Mouse (Mus musculus): ENCODE measurements around the gene Ppp1r27. TPM values are rescaled to one million over a fixed set of nuclear protein-coding genes. Genes with fewer than 3 reads are reported as not detected.
"Not testable (repeated sequence)": the region's sequence is repeated elsewhere in the genome, so short reads cannot be mapped to it uniquely, and the experiment has no call there.

Ppp1r27 gene
- total RNA-seq, 2 experiments from 2014 or later, result 7.1 to 21.8 TPM

GRCm38 (mm10) chr11:120515611-120516010 is 35.3 kb downstream of the Ppp1r27 start:
- DNase-seq, result peak; percentile 94

DNA sequence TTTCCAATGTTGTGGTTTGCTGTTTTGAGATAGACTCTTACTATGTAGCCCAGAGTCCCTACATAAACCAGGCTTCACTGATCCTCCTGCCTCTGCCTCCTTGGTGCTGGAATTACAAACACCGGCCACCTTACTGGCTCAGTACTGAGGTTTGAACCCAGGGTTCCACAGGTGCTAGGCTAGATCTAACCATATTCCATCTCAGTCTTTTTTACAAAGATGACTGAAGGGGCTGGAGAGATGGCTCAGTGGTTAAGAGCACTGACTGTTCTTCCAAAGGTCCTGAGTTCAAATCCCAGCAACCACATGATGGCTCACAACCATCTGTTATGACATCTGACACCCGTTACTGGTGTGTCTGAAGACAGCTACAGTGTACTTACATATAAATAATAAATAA is 36.7 kb downstream of the Ppp1r27 start:
- DNase-seq, result not testable (repeated sequence)

- peak; percentile 72 for DNase-seq
Observed at GRCm38 (mm10) chr11:120512790-120513453, 38.0 kb downstream of the Ppp1r27 start.

GRCm38 (mm10) chr11:120510375-120511030 is 40.4 kb downstream of the Ppp1r27 start:
- DNase-seq, result no peak

DNA sequence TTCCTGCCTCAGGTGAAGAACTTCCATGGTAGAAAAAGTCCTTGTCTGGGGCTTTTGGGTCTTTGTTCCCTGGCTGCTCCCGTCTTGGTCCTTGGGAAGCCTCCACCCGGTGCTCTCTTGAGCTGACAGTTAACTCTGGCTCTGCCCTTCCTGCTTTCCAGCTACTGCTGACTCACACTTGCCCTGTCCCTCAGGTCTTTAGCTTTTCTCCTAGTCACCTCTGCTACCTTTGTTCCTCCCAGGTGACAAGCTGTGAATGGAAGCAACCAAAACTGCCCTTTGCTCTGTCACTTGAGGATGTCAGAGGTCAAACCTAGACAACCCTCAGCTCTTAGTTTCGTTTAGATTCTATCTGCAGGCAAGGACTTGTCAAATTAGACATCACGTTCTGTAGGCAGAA is 41.0 kb downstream of the Ppp1r27 start:
- no peak for DNase-seq

DNA sequence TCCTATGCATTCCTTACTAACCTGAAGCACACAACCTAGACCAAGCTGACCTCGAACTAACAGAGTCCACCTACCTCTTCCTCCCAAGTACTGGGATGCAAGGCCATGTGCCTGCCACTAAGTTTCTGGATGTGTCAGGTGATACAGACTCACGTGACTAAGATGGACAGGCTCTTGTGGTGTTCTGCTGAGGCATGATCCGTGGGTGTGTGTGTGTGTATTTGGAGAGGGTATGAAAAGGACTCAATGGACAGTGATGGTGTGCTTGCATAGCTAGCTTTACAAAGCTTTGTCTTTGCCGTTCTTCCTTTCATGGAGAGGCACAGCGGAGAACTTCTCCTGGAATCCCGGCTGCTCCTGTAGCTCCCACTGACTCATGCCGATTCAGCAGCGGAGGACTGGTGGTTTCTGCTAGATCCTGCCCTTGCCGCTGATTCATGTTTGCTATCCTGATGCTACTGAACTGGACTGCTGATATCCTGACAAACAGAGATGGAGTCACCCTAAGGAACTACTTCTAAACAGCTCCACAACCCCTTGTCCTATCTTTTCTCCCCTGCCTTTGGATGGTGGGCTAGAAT is 42.6 kb downstream of the Ppp1r27 start:
- DNase-seq, result no peak

DNA sequence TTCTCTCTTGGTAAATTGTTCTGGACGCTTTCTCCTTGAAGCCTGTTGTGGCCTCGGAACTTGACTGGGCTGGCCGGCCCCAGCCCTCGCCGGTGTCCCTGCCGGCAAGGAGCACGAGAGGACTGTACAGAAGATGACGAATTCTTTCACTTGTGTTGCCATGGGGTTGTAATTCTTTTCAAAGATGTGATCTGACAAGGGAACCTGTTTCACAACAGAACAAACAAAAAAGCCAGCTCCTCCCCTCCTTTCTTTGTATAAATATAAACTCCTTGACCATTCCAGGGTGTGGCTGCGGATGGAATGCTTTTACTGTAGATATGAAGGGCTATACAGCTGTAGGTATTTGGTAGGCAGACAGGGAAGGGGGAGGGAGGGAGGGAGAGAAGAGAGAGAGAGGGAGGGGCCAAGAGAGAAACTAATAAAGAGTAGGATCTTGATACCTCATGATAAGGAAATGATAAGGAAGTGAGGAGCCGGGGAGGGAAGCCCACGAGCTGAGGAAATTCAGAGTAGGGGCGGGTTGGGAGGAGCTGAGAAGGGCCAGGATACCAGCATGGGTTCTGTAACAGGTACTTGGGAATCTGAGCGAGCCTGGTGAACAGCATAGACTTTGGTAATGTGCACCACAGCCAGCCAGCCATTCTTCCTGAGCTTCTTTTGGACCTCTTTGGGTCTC is 43.2 kb downstream of the Ppp1r27 start:
- no peak for DNase-seq

- DNase-seq, result no peak
Observed at GRCm38 (mm10) chr11:120506899-120507298, 44.0 kb downstream of the Ppp1r27 start.

DNA sequence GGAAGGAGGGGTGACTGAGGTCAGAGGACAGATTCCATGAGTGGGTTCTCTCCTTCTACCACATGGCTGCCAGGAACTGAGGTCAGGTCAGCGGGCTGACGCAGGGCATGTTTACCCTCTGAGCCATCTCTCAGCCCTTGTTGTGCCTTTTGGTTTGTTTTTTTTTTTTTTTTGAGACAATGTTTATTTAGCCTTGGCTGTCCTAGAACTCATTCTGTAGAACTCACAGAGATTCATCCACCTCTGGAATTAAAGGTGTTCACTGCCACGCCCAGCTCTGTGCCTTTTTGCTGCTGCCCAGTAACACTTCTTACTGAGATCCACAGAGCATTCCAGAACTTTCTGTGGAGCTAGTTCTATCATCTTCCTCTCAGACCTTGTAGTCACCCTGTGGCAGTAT is 45.3 kb downstream of the Ppp1r27 start:
- no peak for DNase-seq

DNA sequence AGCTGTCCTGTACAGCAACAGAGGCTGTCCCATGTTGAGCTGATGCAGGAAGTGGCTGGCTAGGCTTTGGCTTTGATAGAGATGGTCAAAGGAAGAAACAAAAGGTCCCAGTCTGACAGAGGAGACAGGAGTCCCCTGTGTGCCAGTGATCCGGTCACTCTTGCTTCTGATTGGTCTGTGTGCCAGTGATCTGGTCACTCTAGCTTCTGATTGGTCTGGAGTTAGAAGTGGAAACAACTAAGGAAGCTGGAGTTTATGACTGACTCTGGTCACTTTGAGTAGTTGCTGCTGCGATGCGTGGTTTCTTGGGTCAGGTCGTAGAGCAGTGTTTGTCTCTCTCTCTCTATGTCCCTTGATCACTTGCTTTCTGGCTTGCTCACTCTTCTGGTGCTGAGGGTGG is 49.2 kb downstream of the Ppp1r27 start:
- no peak for DNase-seq

DNA sequence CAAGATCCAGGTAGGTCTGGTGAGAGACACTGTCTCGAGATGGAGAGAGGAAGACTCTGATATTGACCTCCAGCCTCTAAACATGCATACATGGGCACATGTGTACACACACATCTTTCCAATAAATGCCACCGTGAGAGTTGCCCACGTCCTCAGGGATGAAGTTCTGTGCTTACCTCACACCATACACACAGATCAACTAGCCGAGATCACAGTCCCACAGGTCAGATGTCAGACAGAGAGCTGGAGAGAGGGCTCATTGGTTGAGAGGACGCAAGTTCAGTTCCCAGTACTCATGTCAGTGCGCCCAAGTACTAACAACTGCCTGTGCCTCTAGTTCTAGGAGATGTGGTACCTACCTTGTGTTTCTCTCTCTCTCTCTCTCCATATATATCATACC is 49.9 kb downstream of the Ppp1r27 start:
- DNase-seq, result no peak

DNA sequence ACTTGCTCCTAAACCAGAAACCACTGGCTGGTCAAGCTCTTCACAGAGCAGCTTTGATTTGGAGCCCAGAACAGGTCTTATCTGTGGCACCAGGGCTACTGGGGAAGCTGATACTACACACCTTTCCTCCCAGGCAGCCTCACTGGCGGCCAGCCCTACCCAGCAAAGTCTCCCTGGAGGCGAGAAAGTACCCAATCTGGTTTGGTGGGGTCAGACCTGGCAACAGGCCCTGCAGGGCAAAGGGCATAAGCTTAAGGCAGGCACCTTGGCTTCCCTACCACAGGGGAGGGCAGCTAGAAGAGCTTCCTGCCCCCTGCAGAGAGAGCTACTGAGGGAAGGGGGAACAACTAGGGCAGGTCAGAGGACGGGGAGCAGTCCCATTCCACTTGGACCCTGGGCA is 50.6 kb downstream of the Ppp1r27 start:
- DNase-seq, result peak; percentile 51

Other genes starting within 250 kb of the Ppp1r27 start
- gene Actg1, start 202.6 kb downstream of the Ppp1r27 start, total RNA-seq (2021), result 100 to 1,000 TPM; 954 to 956 TPM
- under 1 TPM; 0.15 to 0.45 TPM for gene Fscn2, start 189.6 kb downstream of the Ppp1r27 start, total RNA-seq (2021)
- gene Faap100, start 172.4 kb downstream of the Ppp1r27 start, total RNA-seq (2021), result 10 to 100 TPM; 19.5 to 26.4 TPM
- gene Nploc4, start 113.4 kb downstream of the Ppp1r27 start, total RNA-seq (2021), result 10 to 100 TPM; 59.7 to 67.0 TPM
- 1 to 10 TPM in 1 of 2 experiments, under 1 TPM in 1; 0.30 to 2.6 TPM for gene Tspan10, start 108.5 kb downstream of the Ppp1r27 start, total RNA-seq (2021)
- under 1 TPM in 1 of 2 experiments, not detected in 1; 0.94 TPM for gene Pde6g, start 97.6 kb downstream of the Ppp1r27 start, total RNA-seq (2021)
- 10 to 100 TPM; 59.0 to 82.0 TPM for gene Oxld1, start 93.1 kb downstream of the Ppp1r27 start, total RNA-seq (2021)
- 10 to 100 TPM; 16.1 to 18.8 TPM for gene Ccdc137, start 93.0 kb downstream of the Ppp1r27 start, total RNA-seq (2021)
- gene Arl16, start 83.5 kb downstream of the Ppp1r27 start, total RNA-seq (2021), result 10 to 100 TPM; 20.6 to 20.9 TPM
- 100 to 1,000 TPM; 179 to 189 TPM for gene Mrpl12, start 66.5 kb downstream of the Ppp1r27 start, total RNA-seq (2021)
- 10 to 100 TPM; 58.5 to 60.9 TPM for gene Slc25a10, start 59.3 kb downstream of the Ppp1r27 start, total RNA-seq (2021)
- 10 to 100 TPM in 1 of 2 experiments, 1 to 10 TPM in 1; 9.6 to 15.7 TPM for gene Gcgr, start 20.4 kb downstream of the Ppp1r27 start, total RNA-seq (2021)
- 10 to 100 TPM; 60.0 to 62.2 TPM for gene Mcrip1, start 1.4 kb downstream of the Ppp1r27 start, total RNA-seq (2021)
- 100 to 1,000 TPM; 424 to 571 TPM for gene P4hb, start 22.1 kb upstream of the Ppp1r27 start, total RNA-seq (2021)
- gene Arhgdia, start 30.5 kb upstream of the Ppp1r27 start, total RNA-seq (2021), result 100 to 1,000 TPM; 281 to 286 TPM
- 100 to 1,000 TPM; 112 to 114 TPM for gene Alyref, start 47.2 kb upstream of the Ppp1r27 start, total RNA-seq (2021)
- gene Anapc11, start 47.3 kb upstream of the Ppp1r27 start, total RNA-seq (2021), result 10 to 100 TPM; 73.1 to 86.4 TPM
- gene Npb, start 57.3 kb upstream of the Ppp1r27 start, total RNA-seq (2021), result 1 to 10 TPM; 1.0 to 1.3 TPM
- gene Pcyt2, start 66.8 kb upstream of the Ppp1r27 start, total RNA-seq (2021), result 100 to 1,000 TPM; 144 to 150 TPM
- gene Sirt7, start 74.1 kb upstream of the Ppp1r27 start, total RNA-seq (2021), result 10 to 100 TPM; 33.2 to 40.3 TPM
- 10 to 100 TPM; 41.1 to 46.5 TPM for gene Mafg, start 82.5 kb upstream of the Ppp1r27 start, total RNA-seq (2021)
- gene Pycr1, start 92.6 kb upstream of the Ppp1r27 start, total RNA-seq (2021), result 1 to 10 TPM; 5.1 to 5.2 TPM
- gene Myadml2, start 97.0 kb upstream of the Ppp1r27 start, total RNA-seq (2021), result 1 to 10 TPM; 3.2 to 7.6 TPM
- gene Notum, start 110.0 kb upstream of the Ppp1r27 start, total RNA-seq (2021), result 10 to 100 TPM; 12.4 to 13.3 TPM
- gene Aspscr1, start 121.8 kb upstream of the Ppp1r27 start, total RNA-seq (2021), result 10 to 100 TPM; 67.9 to 81.5 TPM
- gene Cenpx, start 162.6 kb upstream of the Ppp1r27 start, total RNA-seq (2021), result 10 to 100 TPM; 47.6 to 51.3 TPM
- 10 to 100 TPM; 20.0 to 27.4 TPM for gene Lrrc45, start 162.8 kb upstream of the Ppp1r27 start, total RNA-seq (2021)
- 1 to 10 TPM; 3.8 to 9.5 TPM for gene Rac3, start 170.3 kb upstream of the Ppp1r27 start, total RNA-seq (2021)
- gene Dcxr, start 176.1 kb upstream of the Ppp1r27 start, total RNA-seq (2021), result 10 to 100 TPM; 33.0 to 37.3 TPM
- 10 to 100 TPM in 1 of 2 experiments, 1 to 10 TPM in 1; 9.2 to 17.6 TPM for gene Cbr2, start 181.0 kb upstream of the Ppp1r27 start, total RNA-seq (2021)
- gene Hmga1b, start 211.7 kb upstream of the Ppp1r27 start, total RNA-seq (2021), result 10 to 100 TPM; 23.9 to 46.6 TPM
- 10 to 100 TPM; 15.9 to 20.6 TPM for gene Rfng, start 233.1 kb upstream of the Ppp1r27 start, total RNA-seq (2021)
- 10 to 100 TPM; 84.2 to 89.3 TPM for gene Gps1, start 233.1 kb upstream of the Ppp1r27 start, total RNA-seq (2021)
- gene Dus1l, start 245.3 kb upstream of the Ppp1r27 start, total RNA-seq (2021), result 10 to 100 TPM; 61.2 to 64.3 TPM